Mouse (Mus musculus): ENCODE measurements around the gene Poc5. TPM values are rescaled to one million over a fixed set of nuclear protein-coding genes. Genes with fewer than 3 reads are reported as not detected.
A peak's percentile ranks its signal among the peaks of the same experiment; 100 is the strongest.

Poc5 gene
- total RNA-seq, 1 experiment = 14.8 TPM

DNA sequence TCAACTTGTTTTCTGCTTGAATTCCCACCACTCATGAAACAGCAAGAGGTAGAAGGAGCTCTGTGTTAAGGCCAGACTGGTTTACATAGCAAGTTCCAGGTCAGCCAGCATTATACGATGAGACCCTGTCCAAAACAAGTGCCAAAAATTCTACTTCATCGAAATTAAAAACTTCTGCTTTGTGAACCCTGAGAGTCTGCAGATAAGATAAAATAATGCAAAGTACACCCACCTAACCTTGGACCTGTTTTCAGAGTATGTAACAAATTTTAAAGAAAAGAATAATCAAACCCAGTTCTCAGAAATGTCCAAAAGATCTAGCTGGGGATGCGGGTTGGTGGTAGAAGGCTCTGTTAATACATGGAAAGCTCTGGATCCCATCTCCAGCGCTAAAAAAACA is 70.5 kb downstream of the Poc5 start:
- Histone ChIP-seq H3K4me3 (ENCODE audit: insufficient read depth in 1 of 2, low read depth in 1 of 2, low read length in 2 of 2, poor library complexity in 1 of 2, severe bottlenecking in 1 of 2) (no peak overlapping the region), H3K36me3 (ENCODE audit: control insufficient read depth, insufficient read depth, low read length, poor library complexity, severe bottlenecking) (no peaks in the 10 kb centered on the region), H3K9me3 (ENCODE audit: control insufficient read depth, insufficient read depth, low read depth, low read length) (no peaks in the 10 kb centered on the region), H3K27ac (ENCODE audit: insufficient read depth, low read depth, low read length, poor library complexity, severe bottlenecking) (no peak overlapping the region), H3K9ac (ENCODE audit: insufficient read depth, low read depth, low read length, poor library complexity, severe bottlenecking) (no peak overlapping the region), H3K4me1 (ENCODE audit: control insufficient read depth in 2 of 2, insufficient read depth in 2 of 2, low read length in 2 of 2, poor library complexity in 1 of 2) (no peaks in the 10 kb centered on the region)
- DNase-seq (ENCODE audit: low read depth, low spot score) = no peak
- in situ Hi-C loops (cut with MboI; ENCODE audit: low sequenced_read_pairs in 2 of 2, unreplicated experiment in 2 of 2) = no loop called here
- no peak for TF ChIP-seq MAFK (IDR thresholded peaks at IDR 0.05; ENCODE audit: insufficient read depth, low read depth, low read length)
- no peak for TF ChIP-seq HCFC1 (IDR thresholded peaks at IDR 0.05; ENCODE audit: borderline replicate concordance, insufficient read depth, low read length)

DNA sequence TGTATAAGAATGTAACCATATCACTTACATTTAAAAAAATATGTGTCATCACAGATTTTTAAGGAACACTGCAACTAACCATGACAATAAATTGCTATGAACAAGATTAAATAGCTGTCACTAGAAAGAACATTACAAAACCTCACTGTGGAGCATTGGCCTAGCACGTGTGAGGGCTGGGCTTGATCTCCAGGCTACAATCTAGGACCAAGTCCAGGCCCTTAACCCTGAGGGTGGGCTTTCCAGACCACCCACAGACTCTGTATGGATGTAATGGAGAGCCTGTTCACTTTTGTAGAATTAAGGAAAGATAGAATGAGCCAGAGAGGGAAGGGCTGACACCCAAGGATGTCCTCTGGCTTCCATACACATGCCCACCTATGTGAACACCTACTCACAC is 74.5 kb downstream of the Poc5 start:
- H3K36me3 ChIP-seq (ENCODE audit: control insufficient read depth, insufficient read depth, low read length, poor library complexity, severe bottlenecking) = no peaks in the 10 kb centered on the region
- no peak overlapping the region for H3K4me3 ChIP-seq (ENCODE audit: insufficient read depth in 1 of 2, low read depth in 1 of 2, low read length in 2 of 2, poor library complexity in 1 of 2, severe bottlenecking in 1 of 2)
- no peaks in the 10 kb centered on the region for H3K4me1 ChIP-seq (ENCODE audit: control insufficient read depth in 2 of 2, insufficient read depth in 2 of 2, low read length in 2 of 2, poor library complexity in 1 of 2)
- DNase-seq (ENCODE audit: low read depth, low spot score) = no peak
- no peak for TF ChIP-seq HCFC1 (IDR thresholded peaks at IDR 0.05; ENCODE audit: borderline replicate concordance, insufficient read depth, low read length)
- TF ChIP-seq CHD2 (IDR thresholded peaks at IDR 0.05; ENCODE audit: low read depth, low read length) = no peak
- no peak overlapping the region for H3K27ac ChIP-seq (ENCODE audit: insufficient read depth, low read depth, low read length, poor library complexity, severe bottlenecking)
- in situ Hi-C loops (cut with MboI; ENCODE audit: low sequenced_read_pairs in 2 of 2, unreplicated experiment in 2 of 2) = no loop called here
- H3K9ac ChIP-seq (ENCODE audit: insufficient read depth, low read depth, low read length, poor library complexity, severe bottlenecking) = no peak overlapping the region
- no peaks in the 10 kb centered on the region for H3K9me3 ChIP-seq (ENCODE audit: control insufficient read depth, insufficient read depth, low read depth, low read length)

DNA sequence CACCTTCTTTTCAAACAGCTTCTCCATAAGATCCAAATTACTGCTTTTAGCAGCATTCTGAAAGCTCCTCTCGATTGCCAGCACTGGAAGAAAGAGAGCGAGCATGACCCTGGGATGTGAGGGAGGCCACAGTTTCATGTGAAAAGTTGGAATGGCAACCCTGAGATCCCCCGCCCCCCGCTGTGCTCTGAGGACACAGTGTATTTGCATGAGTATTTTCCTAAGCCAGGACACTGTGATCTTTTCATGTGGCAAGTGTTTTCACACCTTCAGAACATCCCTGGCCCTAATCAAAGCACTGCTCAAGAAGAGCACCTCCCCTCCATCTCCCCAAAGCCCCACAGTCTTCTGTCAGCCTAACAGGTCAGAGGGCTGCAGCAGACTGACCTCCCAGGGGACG is 77.2 kb downstream of the Poc5 start:
- TF ChIP-seq CHD2 (IDR thresholded peaks at IDR 0.05; ENCODE audit: low read depth, low read length) (no peak), HCFC1 (IDR thresholded peaks at IDR 0.05; ENCODE audit: borderline replicate concordance, insufficient read depth, low read length) (no peak), ZNF384 (IDR thresholded peaks at IDR 0.05; ENCODE audit: low read depth, low read length) (no peak), MAFK (IDR thresholded peaks at IDR 0.05; ENCODE audit: insufficient read depth, low read depth, low read length) (no peak), ZC3H11A (IDR thresholded peaks at IDR 0.05; ENCODE audit: borderline replicate concordance, low read depth, low read length) (no peak)
- H3K36me3 ChIP-seq (ENCODE audit: control insufficient read depth, insufficient read depth, low read length, poor library complexity, severe bottlenecking) = no peaks in the 10 kb centered on the region
- H3K4me3 ChIP-seq (ENCODE audit: insufficient read depth in 1 of 2, low read depth in 1 of 2, low read length in 2 of 2, poor library complexity in 1 of 2, severe bottlenecking in 1 of 2) = no peak overlapping the region
- H3K4me1 ChIP-seq (ENCODE audit: control insufficient read depth in 2 of 2, insufficient read depth in 2 of 2, low read length in 2 of 2, poor library complexity in 1 of 2) = no peaks in the 10 kb centered on the region
- in situ Hi-C loops (cut with MboI; ENCODE audit: low sequenced_read_pairs in 2 of 2, unreplicated experiment in 2 of 2) = no loop called here
- H3K9me3 ChIP-seq (ENCODE audit: control insufficient read depth, insufficient read depth, low read depth, low read length) = no peaks in the 10 kb centered on the region
- H3K9ac ChIP-seq (ENCODE audit: insufficient read depth, low read depth, low read length, poor library complexity, severe bottlenecking) = no peak overlapping the region
- H3K27ac ChIP-seq (ENCODE audit: insufficient read depth, low read depth, low read length, poor library complexity, severe bottlenecking) = no peak overlapping the region
- DNase-seq (ENCODE audit: low read depth, low spot score) = peak; percentile 17

Other genes starting within 250 kb of the Poc5 start
- gene Ankdd1b, start 82.9 kb downstream of the Poc5 start, total RNA-seq (2012; rRNA removed) = 0.48 and 1.1 TPM in 2 replicates
- gene Gm17622, start 102.4 kb downstream of the Poc5 start, total RNA-seq (2012; rRNA removed) = not detected in 2 replicates
- gene Polk, start 154.3 kb downstream of the Poc5 start, total RNA-seq (2012; rRNA removed) = 23.7 and 26.3 TPM in 2 replicates
- 21.8 and 23.6 TPM in 2 replicates for gene Col4a3bp, start 154.3 kb downstream of the Poc5 start, total RNA-seq (2012; rRNA removed)

Measured in ES-E14 (cell line).